Mouse (Mus musculus) embryonic facial prominence, embryonic 14.5 days (tissue): ENCODE measurements at regions not wholly inside any gene's neighbourhood (a gene's known extent, or its start where the extent isn't known, plus 50 kb on each side); places are given as distances from the start of the nearest gene placed in this dataset.
A peak's percentile ranks its signal among the peaks of the same experiment; 100 is the strongest.

Experiments used
- ATAC-seq: fragments of 200-750 bp; cut with Nextera tagmentation; 2 replicates; pipeline ENCODE4 v1.8.0; 2017; ENCODE audit warnings: low read depth, moderate number of reproducible peaks, moderate TSS enrichment
- DNase-seq: peaks from one replicate; pipeline ENCODE4 v3.0.0-alpha.2; 2015; ENCODE audit warnings: low spot score
- H3K27ac ChIP-seq: fragments of 300-500 bp; sonication (generic); replicated peaks from 2 replicates; pipeline ENCODE4 v1.5.1; 2014; ENCODE audit warnings: low read depth, mild to moderate bottlenecking, low read length, moderate library complexity
- H3K27me3 ChIP-seq: fragments of 300-500 bp; sonication (generic); replicated peaks from 2 replicates; pipeline ENCODE4 v1.6.1; 2014; ENCODE audit warnings: low read length; ENCODE audit not compliant: control insufficient read depth, insufficient read depth
- H3K36me3 ChIP-seq: fragments of 300-500 bp; sonication (generic); 2 replicates; pipeline ENCODE4 v1.6.1; 2014; ENCODE audit warnings: low read length, mixed read lengths; ENCODE audit not compliant: control insufficient read depth, insufficient read depth
- H3K4me1 ChIP-seq: fragments of 300-500 bp; sonication (generic); 2 replicates; pipeline ENCODE4 v1.6.1; 2014; ENCODE audit warnings: antibody characterized with exemption, low read length; ENCODE audit not compliant: control insufficient read depth, insufficient read depth
- H3K4me2 ChIP-seq: fragments of 300-500 bp; sonication (generic); 2 replicates; pipeline ENCODE4 v1.6.1; 2014; ENCODE audit warnings: low read depth, mild to moderate bottlenecking, low read length, moderate library complexity, mixed read lengths
- H3K4me3 ChIP-seq: fragments of 300-500 bp; sonication (generic); 2 replicates; pipeline ENCODE4 v1.5.1; 2014; ENCODE audit warnings: low read depth, mild to moderate bottlenecking, low read length
- H3K9ac ChIP-seq: fragments of 300-500 bp; sonication (generic); 2 replicates; pipeline ENCODE4 v1.6.1; 2014; ENCODE audit warnings: low read depth, mild to moderate bottlenecking, low read length, moderate library complexity, mixed read lengths
- H3K9me3 ChIP-seq: fragments of 300-500 bp; sonication (generic); 2 replicates; pipeline ENCODE4 v1.6.1; 2016; ENCODE audit warnings: low read length; ENCODE audit not compliant: control insufficient read depth
- WGBS: fragments of 180-500 bp; shearing (Covaris S2); extraction: QIAGEN DNeasy Blood & Tissue Kit; methylation state at CpG from one replicate; pipeline ENCODE4 v1.1.7; 2014; 5-methylcytosine and 5-hydroxymethylcytosine counted together

GRCm38 (mm10) chr2:92544364-92545151 lies 54.9 kb upstream of the Chst1 start:
- Histone ChIP-seq H3K4me3 (no peak overlapping the region), H3K27me3 (no peaks in the 10 kb centered on the region), H3K27ac (no peak overlapping the region), H3K9ac (no peak overlapping the region), H3K4me2 (peak overlapping the region; percentile 15; the same call in 1 of the 2 replicates), H3K4me1 (peaks cover 5% of the 10 kb centered on the region; the same call in 1 of the 2 replicates), H3K9me3 (no peaks in the 10 kb centered on the region), H3K36me3 (no peaks in the 10 kb centered on the region)
- WGBS = 13% methylated on average over 15 of the region's 15 CpGs
- peak; percentile 56 for DNase-seq
- peak; percentile 86 for ATAC-seq

- Histone ChIP-seq H3K4me3 (no peak overlapping the region), H3K36me3 (no peaks in the 10 kb centered on the region), H3K9ac (no peak overlapping the region), H3K27me3 (no peaks in the 10 kb centered on the region), H3K4me2 (no peak overlapping the region), H3K27ac (no peak overlapping the region), H3K4me1 (peaks cover 5% of the 10 kb centered on the region; the same call in 1 of the 2 replicates), H3K9me3 (no peaks in the 10 kb centered on the region)
- no peak for DNase-seq
- WGBS = 64% methylated on average over 4 of the region's 5 CpGs
- no peak for ATAC-seq
Measured at GRCm38 (mm10) chr2:92540841-92541240, 58.7 kb upstream of the Chst1 start.

- H3K4me2 ChIP-seq = no peak overlapping the region
- no peak for DNase-seq
- no peak overlapping the region for H3K9ac ChIP-seq
- no peak for ATAC-seq
- H3K9me3 ChIP-seq = no peaks in the 10 kb centered on the region
- no peaks in the 10 kb centered on the region for H3K27me3 ChIP-seq
- H3K4me1 ChIP-seq = peaks cover 4% of the 10 kb centered on the region; the same call in 1 of the 2 replicates
- H3K27ac ChIP-seq = no peak overlapping the region
- H3K4me3 ChIP-seq = no peak overlapping the region
- H3K36me3 ChIP-seq = no peaks in the 10 kb centered on the region
- 79% methylated on average over 5 of the region's 5 CpGs for WGBS
Measured at GRCm38 (mm10) chr2:92531996-92532395, 67.5 kb upstream of the Chst1 start.

- H3K36me3 ChIP-seq = no peaks in the 10 kb centered on the region
- no peak overlapping the region for H3K27ac ChIP-seq
- H3K9ac ChIP-seq = no peak overlapping the region
- ATAC-seq (no peak), DNase-seq (no peak)
- no peak overlapping the region for H3K4me3 ChIP-seq
- no peaks in the 10 kb centered on the region for H3K9me3 ChIP-seq
- WGBS = 70% methylated on average over 4 of the region's 4 CpGs
- no peaks in the 10 kb centered on the region for H3K27me3 ChIP-seq
- H3K4me1 ChIP-seq = peaks cover 4% of the 10 kb centered on the region; the same call in 1 of the 2 replicates
- H3K4me2 ChIP-seq = no peak overlapping the region
Measured at GRCm38 (mm10) chr2:92530677-92531076, 68.8 kb upstream of the Chst1 start.

- Histone ChIP-seq H3K4me1 (peaks cover 4% of the 10 kb centered on the region; the same call in 1 of the 2 replicates), H3K27me3 (no peaks in the 10 kb centered on the region), H3K27ac (no peak overlapping the region), H3K4me3 (peak overlapping the region; percentile 45), H3K36me3 (no peaks in the 10 kb centered on the region), H3K4me2 (peak overlapping the region; percentile 80), H3K9ac (peak overlapping the region; percentile 69; the same call in 1 of the 2 replicates), H3K9me3 (no peaks in the 10 kb centered on the region)
- no peak for ATAC-seq
- 45% methylated on average over 14 of the region's 14 CpGs for WGBS
- DNase-seq = no peak
Measured at GRCm38 (mm10) chr2:92529670-92530322, 69.5 kb upstream of the Slc35c1 start.

GRCm38 (mm10) chr2:92529071-92529641 lies 68.8 kb upstream of the Slc35c1 start:
- H3K36me3 ChIP-seq = no peaks in the 10 kb centered on the region
- peaks cover 4% of the 10 kb centered on the region; the same call in 1 of the 2 replicates for H3K4me1 ChIP-seq
- H3K27ac ChIP-seq = no peak overlapping the region; the same call in 1 of the 2 replicates
- 7% methylated on average over 24 of the region's 24 CpGs for WGBS
- peak overlapping the region; percentile 45 for H3K4me3 ChIP-seq
- H3K9me3 ChIP-seq = no peaks in the 10 kb centered on the region
- H3K4me2 ChIP-seq = peak overlapping the region; percentile 80
- no peaks in the 10 kb centered on the region for H3K27me3 ChIP-seq
- ATAC-seq (peak; percentile 99), DNase-seq (peak; percentile 93)
- H3K9ac ChIP-seq = peak overlapping the region; percentile 69

GRCm38 (mm10) chr2:92528119-92528830 lies 67.9 kb upstream of the Slc35c1 start:
- H3K9ac ChIP-seq = no peak overlapping the region
- H3K4me3 ChIP-seq = no peak overlapping the region
- peaks cover 4% of the 10 kb centered on the region; the same call in 1 of the 2 replicates for H3K4me1 ChIP-seq
- no peaks in the 10 kb centered on the region for H3K9me3 ChIP-seq
- no peak for DNase-seq
- 83% methylated on average over 6 of the region's 6 CpGs for WGBS
- no peaks in the 10 kb centered on the region for H3K36me3 ChIP-seq
- H3K4me2 ChIP-seq = peak overlapping the region; percentile 80
- no peak for ATAC-seq
- H3K27me3 ChIP-seq = no peaks in the 10 kb centered on the region
- no peak overlapping the region for H3K27ac ChIP-seq

- ATAC-seq (no peak), DNase-seq (no peak)
- H3K27me3 ChIP-seq = no peaks in the 10 kb centered on the region
- peaks cover 4% of the 10 kb centered on the region; the same call in 1 of the 2 replicates for H3K4me1 ChIP-seq
- WGBS = 80% methylated on average over 4 of the region's 5 CpGs
- no peaks in the 10 kb centered on the region for H3K36me3 ChIP-seq
- H3K4me2 ChIP-seq = no peak overlapping the region
- H3K4me3 ChIP-seq = no peak overlapping the region
- H3K9me3 ChIP-seq = no peaks in the 10 kb centered on the region
- no peak overlapping the region for H3K27ac ChIP-seq
- H3K9ac ChIP-seq = no peak overlapping the region
Measured at GRCm38 (mm10) chr2:92526676-92527395, 66.5 kb upstream of the Slc35c1 start.
